Mouse (Mus musculus) forebrain, embryonic 16.5 days (tissue): ENCODE results near the gene Adamts12. TPM values are rescaled to one million over a fixed set of nuclear protein-coding genes. Genes with fewer than 3 reads are reported as not detected.
A peak's percentile ranks its signal among the peaks of the same experiment; 100 is the strongest.

Experiments used
- ATAC-seq: fragments of 200-750 bp; cut with Nextera tagmentation; 2 replicates; pipeline ENCODE4 v1.8.0; 2017; ENCODE audit warnings: mild to moderate bottlenecking, moderate library complexity
- H3K27ac ChIP-seq: fragments of 300-500 bp; sonication (generic); 2 replicates; pipeline ENCODE4 v1.5.1; 2014; ENCODE audit warnings: low read length, control low read depth
- H3K27me3 ChIP-seq: fragments of 300-500 bp; sonication (generic); replicated peaks from 2 replicates; pipeline ENCODE4 v1.6.1; 2014; ENCODE audit warnings: low read length; ENCODE audit not compliant: control insufficient read depth, insufficient read depth
- H3K36me3 ChIP-seq: fragments of 300-500 bp; sonication (generic); 2 replicates; pipeline ENCODE4 v1.6.1; 2014; ENCODE audit not compliant: control insufficient read depth, insufficient read depth
- H3K4me1 ChIP-seq: fragments of 300-500 bp; sonication (generic); replicated peaks from 2 replicates; pipeline ENCODE4 v1.6.1; 2014; ENCODE audit warnings: low read length; ENCODE audit not compliant: control insufficient read depth, insufficient read depth
- H3K4me2 ChIP-seq: fragments of 300-500 bp; sonication (generic); 2 replicates; pipeline ENCODE4 v1.6.1; 2014; ENCODE audit warnings: mild to moderate bottlenecking, low read length, control low read depth
- H3K4me3 ChIP-seq: fragments of 300-500 bp; sonication (generic); replicated peaks from 2 replicates; pipeline ENCODE4 v1.5.1; 2014; ENCODE audit warnings: mild to moderate bottlenecking, low read length, control low read depth
- H3K9ac ChIP-seq: fragments of 300-500 bp; sonication (generic); replicated peaks from 2 replicates; pipeline ENCODE4 v1.6.1; 2014; ENCODE audit warnings: low read depth, low read length, control low read depth
- H3K9me3 ChIP-seq: fragments of 300-500 bp; sonication (generic); 2 replicates; pipeline ENCODE4 v1.6.1; 2016; ENCODE audit warnings: low read length; ENCODE audit not compliant: control insufficient read depth
- WGBS: fragments of 180-500 bp; shearing (Covaris S2); extraction: QIAGEN DNeasy Blood & Tissue Kit; methylation state at CpG from one replicate; pipeline ENCODE4 v1.1.7; 2014; 5-methylcytosine and 5-hydroxymethylcytosine counted together
- polyA plus RNA-seq: library from polyadenylated mRNA; unstranded; fragments of >200 nt; fragmentation: Nextera tagmentation; extraction: Ambion mirVana; gene quantifications from 2 replicates; pipeline ENCODE4 v1.2.1, GENCODE M21; 2015

Gene Adamts12
- polyA plus RNA-seq, 1 experiment from 2014 or later, result 0.84 TPM

GRCm38 (mm10) chr15:11292246-11292645 lies 227.7 kb downstream of the Adamts12 start:
- Histone ChIP-seq H3K4me1 (peaks cover 4% of the 10 kb centered on the region; the same call in 1 of the 2 replicates), H3K9ac (no peak overlapping the region), H3K36me3 (no peaks in the 10 kb centered on the region), H3K27me3 (no peaks in the 10 kb centered on the region), H3K4me3 (no peak overlapping the region), H3K9me3 (no peaks in the 10 kb centered on the region), H3K4me2 (no peak overlapping the region), H3K27ac (no peak overlapping the region)
- ATAC-seq, result no peak
- WGBS, result 67% methylated on average over 5 of the region's 5 CpGs

GRCm38 (mm10) chr15:11295016-11295415 lies 230.4 kb downstream of the Adamts12 start:
- WGBS, result 54% methylated on average over 6 of the region's 6 CpGs
- ATAC-seq, result peak; percentile 60; the same call in 1 of the 2 replicates
- Histone ChIP-seq H3K9ac (no peak overlapping the region), H3K4me3 (no peak overlapping the region), H3K27ac (no peak overlapping the region), H3K4me1 (peaks cover 7% of the 10 kb centered on the region), H3K4me2 (no peak overlapping the region), H3K27me3 (no peaks in the 10 kb centered on the region), H3K9me3 (no peaks in the 10 kb centered on the region), H3K36me3 (no peaks in the 10 kb centered on the region)

- Histone ChIP-seq H3K9ac (no peak overlapping the region), H3K9me3 (no peaks in the 10 kb centered on the region), H3K27ac (no peak overlapping the region), H3K4me2 (no peak overlapping the region), H3K4me3 (no peak overlapping the region), H3K4me1 (peaks cover 7% of the 10 kb centered on the region), H3K36me3 (no peaks in the 10 kb centered on the region), H3K27me3 (no peaks in the 10 kb centered on the region)
- WGBS, result 17% methylated on average over 4 of the region's 4 CpGs
- ATAC-seq, result peak; percentile 83
Observed at GRCm38 (mm10) chr15:11297960-11298359, 233.4 kb downstream of the Adamts12 start.

- Histone ChIP-seq H3K4me2 (no peak overlapping the region), H3K27me3 (no peaks in the 10 kb centered on the region), H3K4me1 (no peaks in the 10 kb centered on the region), H3K9me3 (no peaks in the 10 kb centered on the region), H3K9ac (no peak overlapping the region), H3K36me3 (no peaks in the 10 kb centered on the region), H3K27ac (no peak overlapping the region), H3K4me3 (no peak overlapping the region)
- 59% methylated on average over 3 of the region's 3 CpGs for WGBS
- peak; percentile 15; the same call in 1 of the 2 replicates for ATAC-seq
Observed at GRCm38 (mm10) chr15:11317077-11317476, 252.5 kb downstream of the Adamts12 start.

- Histone ChIP-seq H3K4me1 (no peaks in the 10 kb centered on the region), H3K27me3 (no peaks in the 10 kb centered on the region), H3K36me3 (no peaks in the 10 kb centered on the region), H3K9ac (no peak overlapping the region), H3K9me3 (no peaks in the 10 kb centered on the region), H3K4me2 (no peak overlapping the region), H3K4me3 (no peak overlapping the region), H3K27ac (no peak overlapping the region)
- WGBS, result 31% methylated on average over 8 of the region's 8 CpGs
- peak; percentile 75 for ATAC-seq
Observed at GRCm38 (mm10) chr15:11320481-11320880, 255.9 kb downstream of the Adamts12 start.

- Histone ChIP-seq H3K27ac (no peak overlapping the region), H3K36me3 (no peaks in the 10 kb centered on the region), H3K4me3 (no peak overlapping the region), H3K9me3 (no peaks in the 10 kb centered on the region), H3K9ac (no peak overlapping the region), H3K4me2 (no peak overlapping the region), H3K27me3 (no peaks in the 10 kb centered on the region), H3K4me1 (peaks cover 5% of the 10 kb centered on the region; the same call in 1 of the 2 replicates)
- WGBS, result 42% methylated on average over 7 of the region's 7 CpGs
- peak; percentile 92 for ATAC-seq
Observed at GRCm38 (mm10) chr15:11339467-11340180, 275.0 kb downstream of the Adamts12 start.

- no peaks in the 10 kb centered on the region for H3K9me3 ChIP-seq
- H3K27me3 ChIP-seq, result no peaks in the 10 kb centered on the region
- no peak overlapping the region for H3K27ac ChIP-seq
- no peaks in the 10 kb centered on the region for H3K4me1 ChIP-seq
- H3K36me3 ChIP-seq, result no peaks in the 10 kb centered on the region
- no peak overlapping the region for H3K4me3 ChIP-seq
- WGBS, result 62% methylated on average over 3 of the region's 3 CpGs
- no peak overlapping the region for H3K9ac ChIP-seq
- H3K4me2 ChIP-seq, result no peak overlapping the region
- ATAC-seq, result no peak
Observed at GRCm38 (mm10) chr15:11355865-11356264, 291.3 kb downstream of the Adamts12 start.

- WGBS, result 88% methylated on average over 2 of the region's 2 CpGs
- Histone ChIP-seq H3K36me3 (no peaks in the 10 kb centered on the region), H3K4me2 (no peak overlapping the region), H3K4me3 (no peak overlapping the region), H3K27me3 (no peaks in the 10 kb centered on the region), H3K9me3 (no peaks in the 10 kb centered on the region), H3K4me1 (no peaks in the 10 kb centered on the region), H3K9ac (no peak overlapping the region), H3K27ac (no peak overlapping the region)
- ATAC-seq, result no peak
Observed at GRCm38 (mm10) chr15:11357501-11357900, 292.9 kb downstream of the Adamts12 start.

GRCm38 (mm10) chr15:11360888-11361287 lies 296.3 kb downstream of the Adamts12 start:
- Histone ChIP-seq H3K27me3 (no peaks in the 10 kb centered on the region), H3K4me2 (no peak overlapping the region), H3K4me1 (no peaks in the 10 kb centered on the region; the same call in 1 of the 2 replicates), H3K36me3 (no peaks in the 10 kb centered on the region), H3K4me3 (no peak overlapping the region), H3K27ac (no peak overlapping the region), H3K9ac (no peak overlapping the region), H3K9me3 (no peaks in the 10 kb centered on the region)
- no peak for ATAC-seq
- WGBS, result 95% methylated on average over 1 of the region's 1 CpGs
